Mouse (Mus musculus): ENCODE data around the gene Tbx20. TPM values are rescaled to one million over a fixed set of nuclear protein-coding genes. Genes with fewer than 3 reads are reported as not detected.

The Tbx20 gene
- polyA plus RNA-seq, 1 experiment from 2014 or later: 80.5 TPM

- Histone ChIP-seq H3K9me3 (replicated peaks; ENCODE audit: control insufficient read depth, low read length) (no peaks in the 10 kb centered on the region), H3K36me3 (ENCODE audit: control insufficient read depth, insufficient read depth, low read length) (peaks cover 6% of the 10 kb centered on the region; the same call in 1 of the 2 replicates), H3K9ac (ENCODE audit: low read depth, low read length) (peak overlapping the region; percentile 98), H3K4me2 (peak overlapping the region; percentile 86), H3K4me3 (ENCODE audit: low read depth, low read length) (peak overlapping the region; percentile 79), H3K4me1 (ENCODE audit: control insufficient read depth, insufficient read depth, low read length) (peaks cover 14% of the 10 kb centered on the region), H3K27ac (ENCODE audit: low read depth, low read length) (peak overlapping the region; percentile 99), H3K27me3 (ENCODE audit: control insufficient read depth, insufficient read depth, low read length) (no peaks in the 10 kb centered on the region)
- WGBS (ENCODE audit: insufficient replicate concordance): under 1% methylated on average over 9 of the region's 9 CpGs
- ATAC-seq (replicated peaks; ENCODE audit: insufficient number of reproducible peaks, low FRiP score, low TSS enrichment): no peak
These were observed 932 bp downstream of the Tbx20 start for GRCm38 (mm10) chr9:24773171-24773570.

DNA sequence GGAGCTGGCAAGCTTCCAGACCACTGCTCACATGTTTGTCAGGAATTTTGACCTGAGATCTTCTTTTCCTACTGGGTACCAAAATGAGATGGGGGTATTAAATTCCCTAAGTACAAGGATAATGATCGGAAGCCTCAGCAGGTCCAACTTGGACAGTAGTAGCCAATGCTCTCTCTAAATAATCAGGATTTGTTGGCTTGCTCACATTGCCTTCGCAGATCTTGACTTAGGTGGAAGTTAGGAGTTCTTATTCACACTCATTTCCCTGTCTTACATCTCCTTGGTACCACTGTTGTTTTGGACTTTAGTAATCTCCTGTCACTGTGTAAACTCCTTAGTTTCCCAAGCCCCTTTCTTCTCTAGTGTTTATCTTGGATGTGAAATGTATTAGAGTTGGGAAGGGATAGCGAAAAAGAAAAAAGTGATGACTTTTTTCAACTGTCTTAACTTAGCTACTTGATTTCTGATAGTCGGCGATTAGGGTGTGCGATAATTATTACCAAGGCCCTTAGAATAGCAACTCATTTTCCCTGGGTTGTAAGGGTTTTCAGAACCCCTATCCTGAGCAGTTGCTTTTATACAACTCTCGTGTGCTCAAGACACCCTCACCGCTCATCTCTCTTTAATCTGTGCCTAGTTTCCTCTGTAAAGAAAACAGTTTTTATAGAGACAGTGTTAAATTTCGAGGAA, 1.5 kb downstream of the Tbx20 start:
- Histone ChIP-seq H3K4me3 (ENCODE audit: low read depth, low read length) (peak overlapping the region; percentile 79), H3K4me2 (peak overlapping the region; percentile 86), H3K9ac (ENCODE audit: low read depth, low read length) (peak overlapping the region; percentile 98), H3K36me3 (ENCODE audit: control insufficient read depth, insufficient read depth, low read length) (peaks cover 6% of the 10 kb centered on the region; the same call in 1 of the 2 replicates), H3K9me3 (replicated peaks; ENCODE audit: control insufficient read depth, low read length) (no peaks in the 10 kb centered on the region), H3K27ac (ENCODE audit: low read depth, low read length) (peak overlapping the region; percentile 99), H3K4me1 (ENCODE audit: control insufficient read depth, insufficient read depth, low read length) (peaks cover 14% of the 10 kb centered on the region), H3K27me3 (ENCODE audit: control insufficient read depth, insufficient read depth, low read length) (no peaks in the 10 kb centered on the region)
- 4% methylated on average over 9 of the region's 9 CpGs for WGBS (ENCODE audit: insufficient replicate concordance)
- ATAC-seq (replicated peaks; ENCODE audit: insufficient number of reproducible peaks, low FRiP score, low TSS enrichment): no peak

- peak overlapping the region; percentile 86 for H3K4me2 ChIP-seq
- 6% methylated on average over 4 of the region's 4 CpGs for WGBS (ENCODE audit: insufficient replicate concordance)
- no peak for ATAC-seq (replicated peaks; ENCODE audit: insufficient number of reproducible peaks, low FRiP score, low TSS enrichment)
- H3K27me3 ChIP-seq (ENCODE audit: control insufficient read depth, insufficient read depth, low read length): no peaks in the 10 kb centered on the region
- peaks cover 6% of the 10 kb centered on the region; the same call in 1 of the 2 replicates for H3K36me3 ChIP-seq (ENCODE audit: control insufficient read depth, insufficient read depth, low read length)
- H3K9ac ChIP-seq (ENCODE audit: low read depth, low read length): peak overlapping the region; percentile 98
- H3K27ac ChIP-seq (ENCODE audit: low read depth, low read length): peak overlapping the region; percentile 99
- H3K9me3 ChIP-seq (replicated peaks; ENCODE audit: control insufficient read depth, low read length): no peaks in the 10 kb centered on the region
- peak overlapping the region; percentile 79 for H3K4me3 ChIP-seq (ENCODE audit: low read depth, low read length)
- H3K4me1 ChIP-seq (ENCODE audit: control insufficient read depth, insufficient read depth, low read length): peaks cover 17% of the 10 kb centered on the region
These were observed 2.4 kb downstream of the Tbx20 start for GRCm38 (mm10) chr9:24771713-24772112.

- Histone ChIP-seq H3K27ac (ENCODE audit: low read depth, low read length) (peak overlapping the region; percentile 99), H3K9ac (ENCODE audit: low read depth, low read length) (peak overlapping the region; percentile 98)
These were observed 3.1 kb downstream of the Tbx20 start for GRCm38 (mm10) chr9:24770941-24771405.

DNA sequence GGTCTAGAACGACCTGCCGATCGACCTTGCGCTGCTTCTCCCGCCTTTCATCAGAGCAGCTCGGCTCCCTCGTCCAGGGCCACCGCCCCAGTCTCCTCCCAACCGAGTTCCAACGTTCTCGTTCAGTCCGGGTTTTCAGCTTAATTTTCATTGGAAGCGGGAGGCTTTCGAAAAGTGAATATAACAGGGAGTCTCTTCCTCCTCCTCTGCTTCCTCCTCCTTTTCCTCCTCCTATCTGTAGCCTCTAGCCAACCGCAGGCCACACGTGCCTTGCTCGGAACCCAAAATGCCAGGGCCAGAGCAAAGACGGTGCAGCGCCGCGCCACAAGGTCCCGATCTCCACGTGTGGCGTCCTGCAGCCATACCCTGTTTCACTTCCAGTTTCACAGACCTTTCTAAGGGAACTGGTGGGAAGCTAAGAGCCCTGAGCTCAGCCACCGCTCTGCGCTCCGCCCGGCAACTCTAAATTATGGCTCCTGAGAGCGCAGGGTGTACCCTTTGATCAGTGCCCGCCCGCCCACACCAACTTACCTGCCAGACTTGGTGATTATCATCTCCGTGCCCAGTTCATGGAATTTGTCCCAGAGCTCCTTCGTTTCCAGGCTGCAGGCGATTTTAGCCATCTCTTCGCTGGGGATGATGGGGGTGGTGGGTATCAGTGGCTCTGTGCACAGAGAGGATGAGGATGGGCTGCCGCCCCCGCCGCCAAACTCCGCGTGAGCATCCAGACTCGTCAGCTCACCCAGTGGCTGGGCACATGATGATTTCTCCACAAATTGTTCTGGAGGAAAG, 3.8 kb downstream of the Tbx20 start:
- WGBS (ENCODE audit: insufficient replicate concordance): under 1% methylated on average over 41 of the region's 41 CpGs
- H3K27ac ChIP-seq (ENCODE audit: low read depth, low read length): peak overlapping the region; percentile 99
- no peaks in the 10 kb centered on the region for H3K27me3 ChIP-seq (ENCODE audit: control insufficient read depth, insufficient read depth, low read length)

More at GRCm38 (mm10) chr9:24770941-24771405, 3.1 kb downstream of the Tbx20 start:
- no peaks in the 10 kb centered on the region for H3K27me3 ChIP-seq (ENCODE audit: control insufficient read depth, insufficient read depth, low read length)
- no peak for ATAC-seq (replicated peaks; ENCODE audit: insufficient number of reproducible peaks, low FRiP score, low TSS enrichment)
- H3K9me3 ChIP-seq (replicated peaks; ENCODE audit: control insufficient read depth, low read length): no peaks in the 10 kb centered on the region
- peak overlapping the region; percentile 86 for H3K4me2 ChIP-seq
- H3K4me3 ChIP-seq (ENCODE audit: low read depth, low read length): peak overlapping the region; percentile 79
- H3K4me1 ChIP-seq (ENCODE audit: control insufficient read depth, insufficient read depth, low read length): peaks cover 17% of the 10 kb centered on the region
- 3% methylated on average over 8 of the region's 8 CpGs for WGBS (ENCODE audit: insufficient replicate concordance)
- peaks cover 6% of the 10 kb centered on the region; the same call in 1 of the 2 replicates for H3K36me3 ChIP-seq (ENCODE audit: control insufficient read depth, insufficient read depth, low read length)

DNA sequence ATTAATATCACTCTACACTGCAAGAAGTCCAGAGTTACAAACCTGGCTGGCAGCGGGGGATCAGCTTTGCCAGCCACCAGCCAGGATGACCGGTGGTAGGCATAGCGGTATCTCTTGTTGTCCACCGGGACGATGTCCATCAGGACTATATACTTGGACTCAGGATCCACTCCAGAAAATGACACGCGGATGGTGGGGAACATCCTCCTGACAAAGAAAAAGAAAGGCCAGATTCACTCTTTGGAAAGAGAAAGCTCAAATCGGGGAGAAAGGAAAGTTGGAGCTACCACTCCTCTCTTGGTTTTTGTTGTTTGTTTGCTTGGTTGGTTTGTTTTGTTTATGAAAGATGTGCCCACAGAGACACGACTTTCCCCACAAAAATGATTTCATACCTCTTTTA, 4.5 kb downstream of the Tbx20 start:
- Histone ChIP-seq H3K36me3 (ENCODE audit: control insufficient read depth, insufficient read depth, low read length) (peaks cover 8% of the 10 kb centered on the region; the same call in 1 of the 2 replicates), H3K4me1 (ENCODE audit: control insufficient read depth, insufficient read depth, low read length) (peaks cover 12% of the 10 kb centered on the region), H3K4me2 (peak overlapping the region; percentile 86), H3K27ac (ENCODE audit: low read depth, low read length) (peak overlapping the region; percentile 99), H3K4me3 (ENCODE audit: low read depth, low read length) (peak overlapping the region; percentile 79), H3K27me3 (ENCODE audit: control insufficient read depth, insufficient read depth, low read length) (no peaks in the 10 kb centered on the region), H3K9me3 (replicated peaks; ENCODE audit: control insufficient read depth, low read length) (no peaks in the 10 kb centered on the region), H3K9ac (ENCODE audit: low read depth, low read length) (peak overlapping the region; percentile 98)
- no peak for ATAC-seq (replicated peaks; ENCODE audit: insufficient number of reproducible peaks, low FRiP score, low TSS enrichment)
- WGBS (ENCODE audit: insufficient replicate concordance): 21% methylated on average over 9 of the region's 9 CpGs

More for the DNA sequence above, 3.8 kb downstream of the Tbx20 start:
- Histone ChIP-seq H3K36me3 (ENCODE audit: control insufficient read depth, insufficient read depth, low read length) (peaks cover 6% of the 10 kb centered on the region; the same call in 1 of the 2 replicates), H3K9me3 (replicated peaks; ENCODE audit: control insufficient read depth, low read length) (no peaks in the 10 kb centered on the region), H3K4me1 (ENCODE audit: control insufficient read depth, insufficient read depth, low read length) (peaks cover 15% of the 10 kb centered on the region), H3K9ac (ENCODE audit: low read depth, low read length) (peak overlapping the region; percentile 98), H3K4me3 (ENCODE audit: low read depth, low read length) (peak overlapping the region; percentile 79), H3K4me2 (peak overlapping the region; percentile 86)
- ATAC-seq (replicated peaks; ENCODE audit: insufficient number of reproducible peaks, low FRiP score, low TSS enrichment): no peak

DNA sequence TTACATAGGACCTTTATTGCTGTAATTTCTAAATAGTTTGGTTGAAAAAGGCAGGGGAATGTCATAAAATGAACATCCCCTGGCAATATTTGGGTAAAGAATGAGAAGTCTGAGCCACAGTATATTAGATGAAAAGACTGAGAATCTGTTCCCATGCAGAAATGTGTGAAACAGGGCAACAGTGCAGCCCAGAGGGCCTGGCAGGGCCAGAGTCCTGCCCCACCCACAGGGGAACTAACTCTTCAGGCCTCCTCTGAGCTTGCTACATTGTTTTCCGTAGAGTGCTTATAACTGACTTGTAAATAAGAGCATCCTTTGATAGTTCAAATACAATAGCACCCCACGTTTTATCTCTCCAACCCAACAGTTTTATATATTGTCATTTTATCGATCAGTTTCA, 7.0 kb downstream of the Tbx20 start:
- Histone ChIP-seq H3K9me3 (replicated peaks; ENCODE audit: control insufficient read depth, low read length) (no peaks in the 10 kb centered on the region), H3K27ac (ENCODE audit: low read depth, low read length) (peak overlapping the region; percentile 70), H3K4me2 (peak overlapping the region; percentile 56), H3K9ac (ENCODE audit: low read depth, low read length) (peak overlapping the region; percentile 64), H3K36me3 (ENCODE audit: control insufficient read depth, insufficient read depth, low read length) (peaks cover 11% of the 10 kb centered on the region; the same call in 1 of the 2 replicates), H3K27me3 (ENCODE audit: control insufficient read depth, insufficient read depth, low read length) (no peaks in the 10 kb centered on the region), H3K4me1 (ENCODE audit: control insufficient read depth, insufficient read depth, low read length) (peaks cover 13% of the 10 kb centered on the region), H3K4me3 (ENCODE audit: low read depth, low read length) (peak overlapping the region; percentile 28)
- no peak for ATAC-seq (replicated peaks; ENCODE audit: insufficient number of reproducible peaks, low FRiP score, low TSS enrichment)
- 42% methylated on average over 3 of the region's 3 CpGs for WGBS (ENCODE audit: insufficient replicate concordance)

DNA sequence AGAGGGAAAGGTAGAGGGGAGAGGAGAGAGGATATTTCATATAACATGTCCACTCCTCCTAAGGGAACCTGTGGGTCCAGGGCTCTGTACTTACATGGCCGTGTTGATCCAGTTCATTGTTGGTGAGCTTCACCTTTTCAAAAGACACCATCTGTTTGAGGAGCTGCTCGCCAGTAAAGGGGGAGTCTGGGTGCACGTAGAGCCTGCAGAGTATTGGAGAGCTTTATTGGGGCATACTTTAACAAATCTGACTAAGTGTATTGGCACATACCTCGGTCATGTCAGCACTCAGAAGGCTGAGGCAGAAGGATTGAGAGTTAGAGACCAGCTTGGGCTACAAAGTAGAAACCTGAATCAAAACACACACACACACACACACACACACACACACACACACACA, 8.5 kb downstream of the Tbx20 start:
- H3K27me3 ChIP-seq (ENCODE audit: control insufficient read depth, insufficient read depth, low read length): no peaks in the 10 kb centered on the region
- H3K4me2 ChIP-seq: peak overlapping the region; percentile 47
- H3K4me3 ChIP-seq (ENCODE audit: low read depth, low read length): no peak overlapping the region
- H3K36me3 ChIP-seq (ENCODE audit: control insufficient read depth, insufficient read depth, low read length): peaks cover 14% of the 10 kb centered on the region; the same call in 1 of the 2 replicates
- H3K4me1 ChIP-seq (ENCODE audit: control insufficient read depth, insufficient read depth, low read length): peaks cover 13% of the 10 kb centered on the region
- 0 out of 2 replicates have a peak overlapping the region, but pooled peaks have one; percentile 10 for H3K27ac ChIP-seq (ENCODE audit: low read depth, low read length)
- no peaks in the 10 kb centered on the region for H3K9me3 ChIP-seq (replicated peaks; ENCODE audit: control insufficient read depth, low read length)
- peak overlapping the region; percentile 4; the same call in 1 of the 2 replicates for H3K9ac ChIP-seq (ENCODE audit: low read depth, low read length)
- WGBS (ENCODE audit: insufficient replicate concordance): 66% methylated on average over 4 of the region's 4 CpGs
- ATAC-seq (replicated peaks; ENCODE audit: insufficient number of reproducible peaks, low FRiP score, low TSS enrichment): no peak
